Mouse (Mus musculus): ENCODE measurements at regions not wholly inside any gene's neighbourhood (a gene's known extent, or its start where the extent isn't known, plus 50 kb on each side); places are given as distances from the start of the nearest gene placed in this dataset.

DNA sequence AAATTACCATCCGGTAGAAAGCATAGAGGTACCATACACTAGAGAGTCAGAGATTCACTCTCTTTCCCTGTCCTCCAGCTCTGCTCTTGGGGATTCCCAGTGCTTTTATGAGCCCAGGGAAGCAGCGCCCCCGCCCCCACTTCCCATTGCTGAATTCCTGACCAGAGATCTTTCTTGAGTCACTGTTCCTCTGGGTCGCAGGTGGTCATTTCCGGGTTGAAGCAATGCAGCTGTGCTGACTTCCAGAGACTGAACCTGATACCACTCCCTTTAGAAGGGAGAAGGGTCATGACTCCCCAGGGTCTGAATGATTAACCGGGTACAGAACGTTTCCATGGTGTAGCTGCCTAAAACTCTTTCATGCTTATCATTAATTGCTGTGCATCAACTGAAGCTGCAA lies 128.9 kb downstream of the Cd83 start:
- DNase-seq (ENCODE audit: low spot score in 2 of 2) = no peak

DNA sequence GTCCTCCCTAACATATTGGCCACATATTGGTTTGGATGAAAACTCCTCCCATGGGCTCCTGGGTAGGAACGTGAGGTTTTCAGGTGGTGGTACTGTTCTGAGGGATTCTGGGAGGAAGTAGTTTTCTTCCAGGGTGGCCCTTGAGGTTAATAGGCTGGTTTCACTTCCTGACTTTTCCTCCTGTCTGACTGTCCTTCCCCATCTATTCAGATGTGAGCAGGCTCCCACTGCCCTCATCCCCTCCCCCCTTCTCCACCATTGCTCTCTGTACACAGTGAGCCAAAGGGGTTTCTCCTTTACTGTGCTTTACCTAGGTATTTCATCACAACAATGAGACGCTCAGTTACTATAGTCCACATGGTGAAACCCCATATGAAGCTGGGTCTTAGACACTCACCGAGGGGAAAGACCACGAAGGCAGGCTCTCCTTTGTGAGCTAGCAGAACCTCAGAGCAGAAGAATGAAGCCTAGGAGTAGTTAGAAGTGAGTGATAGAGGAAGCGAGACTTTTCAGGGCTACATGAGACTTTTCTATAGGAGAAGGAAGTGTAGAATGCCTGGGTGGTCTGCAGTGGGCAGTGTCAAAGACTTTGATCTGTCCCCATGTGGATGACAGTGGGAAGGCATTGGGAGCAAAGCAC lies 135.3 kb downstream of the Cd83 start:
- DNase-seq (ENCODE audit: low spot score in 2 of 2) = no peak

DNA sequence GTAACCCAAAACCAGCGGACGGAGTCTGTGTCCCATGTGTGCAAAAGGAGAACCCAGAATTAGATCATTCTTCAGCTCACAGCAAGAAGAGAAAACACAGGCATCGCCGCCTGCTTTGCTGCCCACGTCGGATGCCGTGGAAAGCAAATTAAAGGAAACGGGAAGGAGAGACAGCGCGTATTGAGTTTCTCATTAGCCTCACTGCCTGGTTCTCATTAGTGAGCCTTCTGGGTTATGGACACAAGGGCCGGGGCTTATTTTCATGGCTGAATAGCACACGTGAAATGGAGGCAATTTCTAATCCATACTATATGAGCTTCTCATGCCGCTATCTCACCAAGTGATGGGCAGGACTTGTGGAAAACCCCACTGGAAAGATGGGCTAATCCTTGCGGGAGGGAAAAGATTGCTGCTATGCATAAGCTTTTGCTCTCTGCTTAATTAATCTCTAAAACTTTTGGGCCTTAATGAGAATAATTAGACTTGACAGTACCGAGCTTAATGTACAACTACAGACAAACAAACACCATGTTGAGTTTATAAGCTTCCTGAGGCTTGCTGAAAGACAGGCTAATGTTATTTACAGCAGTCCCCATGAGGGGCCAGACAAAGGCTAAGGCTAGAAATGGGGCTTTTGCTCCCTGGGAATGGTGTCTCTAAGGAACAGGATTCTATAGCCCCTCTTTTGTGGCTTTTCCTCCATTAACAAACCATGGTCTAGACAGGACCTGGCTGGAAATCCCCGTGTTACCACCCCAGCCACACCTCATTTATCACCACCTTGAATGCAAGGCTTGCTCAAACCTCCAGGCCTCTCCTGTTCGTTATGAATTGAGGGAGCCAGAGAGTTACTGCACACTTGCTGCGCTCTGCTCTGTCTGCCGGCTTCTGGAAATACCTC lies 145.8 kb downstream of the Cd83 start:
- DNase-seq (ENCODE audit: low spot score in 2 of 2) = no peak

DNA sequence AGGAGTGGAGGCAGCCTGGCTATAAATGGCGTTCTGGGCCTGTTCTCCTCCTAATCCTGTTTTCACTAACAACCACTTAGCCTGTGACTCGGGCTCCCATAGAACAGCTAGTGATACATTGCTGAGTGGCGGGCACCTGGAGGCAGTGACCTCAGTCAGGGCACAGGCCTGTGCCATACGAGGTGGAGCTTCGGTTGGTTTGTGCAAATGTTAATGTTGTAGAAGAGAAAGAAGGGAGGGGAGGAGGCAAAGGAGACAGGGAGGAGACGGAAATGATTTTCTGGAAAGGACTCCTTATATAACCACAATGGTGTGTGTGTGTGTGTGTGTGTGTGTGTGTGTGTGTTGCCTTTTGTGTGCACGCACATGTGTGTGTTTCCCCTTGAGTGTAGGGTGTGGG lies 148.4 kb downstream of the Cd83 start:
- no peak for DNase-seq (ENCODE audit: low spot score in 2 of 2)

DNA sequence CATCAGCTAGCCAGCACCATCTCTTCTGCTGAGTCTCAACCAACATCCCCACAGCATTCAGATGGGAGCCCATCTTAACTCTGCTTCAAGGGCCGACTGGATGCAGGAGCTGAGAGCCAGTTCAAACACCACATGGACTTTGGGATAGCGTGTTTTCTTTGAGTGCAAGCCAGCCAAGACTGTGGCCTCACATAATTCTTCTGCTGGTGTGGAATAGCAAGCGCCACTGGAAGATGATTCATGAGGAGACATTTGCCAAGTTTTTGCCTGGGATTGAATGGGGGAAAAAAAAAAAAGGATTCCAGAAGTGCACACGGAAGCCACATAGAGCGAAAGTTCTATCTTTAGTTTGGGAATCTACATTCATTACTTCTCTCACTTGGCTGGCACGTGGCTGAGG lies 150.7 kb downstream of the Cd83 start:
- no peak for DNase-seq (ENCODE audit: low spot score in 2 of 2)

DNA sequence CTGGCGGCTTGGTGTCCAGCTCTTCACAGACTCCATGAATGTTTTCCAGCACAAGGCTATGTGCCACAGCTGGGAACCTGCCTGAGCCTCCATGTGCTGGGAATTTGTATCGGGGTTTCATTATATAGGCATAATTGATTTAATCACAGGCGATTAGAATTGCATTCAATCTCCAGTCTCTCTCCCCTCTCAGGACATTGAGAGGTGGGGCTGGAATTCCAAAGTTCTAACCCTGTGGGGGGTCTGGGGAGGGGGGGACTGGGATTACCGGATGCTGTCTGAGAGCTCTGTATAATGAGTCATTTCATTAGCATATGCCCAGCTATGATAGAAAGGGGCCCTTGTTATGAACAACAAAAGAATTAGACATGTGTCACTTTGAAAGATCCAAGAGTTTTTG lies 151.9 kb downstream of the Cd83 start:
- no peak for DNase-seq (ENCODE audit: low spot score in 2 of 2)

DNA sequence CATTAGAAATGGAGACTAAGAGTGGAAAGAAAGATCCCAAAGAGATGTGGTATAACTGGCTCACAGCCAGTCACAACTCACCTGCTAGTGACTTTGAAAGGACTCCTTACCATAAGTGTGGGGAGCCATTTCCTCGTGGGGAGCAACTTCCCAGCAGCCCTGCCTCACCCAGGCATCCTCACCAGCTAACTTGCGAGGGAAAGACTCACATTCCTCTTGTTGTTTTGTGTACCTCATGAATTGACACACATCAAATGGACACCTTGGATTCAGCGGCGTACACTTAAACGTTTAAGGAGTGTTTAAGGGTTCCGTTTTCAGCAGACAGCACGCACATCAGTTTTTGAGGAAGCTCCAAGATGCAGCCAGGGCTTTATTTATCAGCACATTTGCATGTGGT lies 154.0 kb downstream of the Cd83 start:
- DNase-seq (ENCODE audit: low spot score in 2 of 2) = no peak

DNA sequence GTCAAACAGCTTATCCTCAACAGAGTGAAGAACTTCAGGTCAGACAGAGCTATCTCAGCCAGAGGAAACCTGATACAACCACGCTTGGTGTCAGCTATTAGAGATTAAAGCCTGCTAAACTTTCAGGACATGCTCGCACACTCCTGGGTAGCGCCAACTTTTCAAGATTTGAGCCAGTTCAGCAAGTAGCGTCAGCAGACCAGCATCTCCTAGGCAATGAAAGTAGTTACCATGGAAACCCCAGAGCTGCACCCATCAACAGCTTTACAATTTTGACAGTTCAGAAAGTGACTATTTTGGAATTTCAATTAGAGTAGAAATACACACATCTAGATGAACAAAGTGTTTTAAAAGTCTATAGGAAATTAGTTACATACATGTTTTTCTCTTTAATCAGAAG lies 154.8 kb downstream of the Cd83 start:
- DNase-seq (ENCODE audit: low spot score in 2 of 2) = no peak

DNA sequence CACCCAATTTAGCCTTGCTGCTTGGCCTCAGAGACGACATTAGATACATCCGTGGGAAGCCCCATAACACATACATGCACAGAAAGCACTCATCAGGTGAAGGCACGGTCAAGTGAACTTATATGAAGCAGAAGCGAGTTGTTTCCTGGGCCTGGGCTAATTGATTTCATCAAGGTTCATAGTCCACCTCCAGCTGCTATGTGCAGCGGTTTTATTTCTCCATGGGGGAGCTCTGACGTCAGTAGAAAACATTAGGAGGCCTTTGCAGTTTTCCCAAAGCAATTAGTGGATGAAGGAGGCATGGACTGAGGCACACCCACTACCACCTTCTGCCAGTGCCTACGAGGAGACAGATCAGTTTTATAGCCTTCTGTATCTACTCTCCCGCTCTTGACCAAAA lies 157.2 kb downstream of the Cd83 start:
- no peak for DNase-seq (ENCODE audit: low spot score in 2 of 2)

DNA sequence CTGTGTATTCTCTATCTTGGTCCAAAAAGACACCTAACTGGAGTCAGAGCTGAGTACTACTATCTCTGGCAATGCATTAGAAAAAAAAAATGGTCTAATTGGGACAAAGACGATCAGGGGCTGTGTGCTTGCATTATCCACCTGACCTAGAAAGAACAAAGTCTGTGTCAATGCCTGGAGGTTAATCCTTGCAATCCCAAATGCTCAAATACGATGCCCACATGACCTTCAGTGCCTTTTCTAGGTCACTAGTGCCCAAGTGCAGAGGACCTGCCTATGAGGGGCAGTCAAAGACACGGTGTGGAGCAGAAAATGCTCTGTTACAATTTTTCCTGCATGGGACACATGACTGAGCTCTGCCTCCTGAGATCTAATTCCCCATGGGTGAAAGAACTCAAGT lies 164.0 kb downstream of the Cd83 start:
- no peak for DNase-seq (ENCODE audit: low spot score in 2 of 2)

DNA sequence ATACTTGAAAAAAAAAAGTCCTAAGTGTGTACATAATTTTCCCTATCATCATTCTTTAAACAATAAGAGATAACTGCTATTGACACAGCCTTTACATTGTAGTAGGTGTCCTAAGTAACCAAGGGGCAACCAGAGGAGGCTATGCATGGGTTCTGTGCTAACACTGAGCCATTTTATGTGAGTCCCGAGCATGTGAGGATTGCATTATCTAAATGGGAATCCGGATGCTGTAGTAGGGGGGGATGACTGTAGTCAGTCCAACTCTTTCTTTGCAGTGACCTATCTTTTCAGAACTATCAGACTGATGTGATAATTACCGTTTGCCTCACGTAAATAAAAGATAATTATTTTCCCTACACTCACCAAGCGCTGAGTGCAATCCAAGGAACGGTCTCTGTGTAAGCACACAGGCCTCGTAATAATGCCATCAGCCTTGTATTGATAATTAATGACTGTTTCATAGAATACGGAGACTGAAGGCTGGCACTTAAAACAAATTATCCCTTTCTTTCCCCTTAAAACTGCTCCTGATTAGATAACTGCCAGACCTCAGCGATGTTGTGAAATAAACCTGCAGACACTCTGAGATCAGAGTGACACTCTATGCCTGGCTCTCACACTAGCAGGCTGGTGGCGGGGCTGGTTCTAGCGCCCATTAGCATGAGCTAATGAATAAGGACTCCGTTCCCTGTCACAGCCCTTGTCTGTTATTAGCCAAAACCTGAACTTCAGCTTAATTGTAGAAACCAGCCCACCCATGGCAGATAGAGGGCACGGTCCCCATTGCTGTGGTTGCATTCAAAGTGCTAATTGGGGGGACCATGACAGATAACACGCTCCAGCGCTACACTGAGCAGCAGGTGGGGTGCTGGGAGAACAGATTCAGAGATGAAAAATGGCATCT lies 165.4 kb downstream of the Cd83 start:
- DNase-seq (ENCODE audit: low spot score in 2 of 2) = no peak

DNA sequence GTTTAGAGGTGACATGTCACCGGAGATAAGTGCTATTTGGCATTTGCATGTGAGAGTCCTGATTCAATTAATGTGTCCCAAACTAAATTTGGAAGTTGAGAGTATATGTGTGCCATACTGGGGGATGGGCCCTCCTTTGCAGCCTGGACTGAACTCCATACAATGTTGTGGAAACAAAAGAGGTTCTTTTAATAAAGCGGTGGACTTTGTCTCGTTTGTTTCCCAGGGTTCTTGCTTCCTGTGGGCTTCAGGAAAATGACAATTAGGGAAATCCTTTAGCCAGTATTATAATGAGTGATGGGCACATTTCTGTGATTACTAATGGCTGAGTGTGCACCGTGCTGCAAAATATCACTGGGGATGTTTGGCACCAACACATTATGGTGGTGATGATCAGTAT lies 167.9 kb downstream of the Cd83 start:
- DNase-seq (ENCODE audit: low spot score in 2 of 2) = no peak

DNA sequence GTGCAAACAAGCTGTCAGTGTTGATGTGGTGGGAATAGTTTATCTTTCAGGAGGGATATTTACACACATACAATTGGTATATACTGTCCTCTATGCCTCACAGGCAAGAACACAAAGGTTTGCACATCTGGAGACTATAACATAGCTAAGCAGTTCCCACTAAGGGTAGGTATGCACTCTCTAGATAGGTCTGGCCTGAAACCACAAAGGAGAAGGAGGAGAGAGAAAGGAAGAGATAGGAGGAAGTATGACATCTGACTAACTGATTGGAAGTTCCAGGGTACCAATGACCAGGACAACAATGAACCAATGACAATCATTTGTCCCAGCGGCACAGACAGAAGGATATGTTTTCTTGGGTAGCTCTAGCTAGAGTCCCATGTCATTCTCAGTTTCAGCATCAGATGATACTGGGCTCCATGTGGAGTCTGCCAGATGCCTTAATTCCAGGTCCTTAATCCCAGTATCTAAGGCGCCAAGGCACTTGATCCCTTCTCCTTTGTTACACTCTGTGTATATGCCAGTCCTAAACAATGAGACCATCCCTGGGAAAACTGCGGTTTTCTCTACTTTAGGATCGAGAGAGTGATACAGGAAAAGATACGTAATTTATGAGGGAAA lies 168.5 kb downstream of the Cd83 start:
- no peak for DNase-seq (ENCODE audit: low spot score in 2 of 2)

DNA sequence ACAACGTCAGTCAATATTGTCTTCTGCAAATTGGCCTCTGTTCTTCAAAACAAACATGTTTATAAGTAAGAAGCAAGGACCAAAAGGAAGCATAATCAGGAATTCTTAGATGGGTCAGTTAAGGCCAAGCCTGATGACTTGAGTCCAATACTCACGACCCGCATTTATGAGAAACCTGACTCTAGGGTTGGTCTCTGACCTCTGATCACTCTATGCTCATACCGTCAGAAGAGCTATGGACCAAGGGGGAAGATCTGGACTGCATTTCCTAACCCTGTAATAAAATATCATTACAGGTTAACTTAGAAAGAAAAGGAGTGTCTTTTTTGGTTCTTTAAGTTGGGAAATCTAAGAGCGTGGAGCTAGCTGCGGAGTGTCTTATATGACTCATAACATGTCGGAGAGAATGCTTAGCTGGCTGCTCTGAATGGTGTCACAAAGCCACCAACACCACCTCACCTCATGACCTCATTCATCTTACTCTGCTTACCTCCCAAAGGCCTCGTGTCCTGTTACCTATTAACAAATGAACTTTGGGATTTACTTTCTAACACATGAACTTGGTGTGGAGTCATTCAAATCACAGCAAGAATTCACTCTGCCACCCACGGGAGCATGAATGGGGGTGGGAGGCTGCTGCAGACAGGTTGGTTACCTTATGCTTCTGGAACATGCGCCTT lies 170.3 kb downstream of the Cd83 start:
- no peak for DNase-seq (ENCODE audit: low spot score in 2 of 2)

DNA sequence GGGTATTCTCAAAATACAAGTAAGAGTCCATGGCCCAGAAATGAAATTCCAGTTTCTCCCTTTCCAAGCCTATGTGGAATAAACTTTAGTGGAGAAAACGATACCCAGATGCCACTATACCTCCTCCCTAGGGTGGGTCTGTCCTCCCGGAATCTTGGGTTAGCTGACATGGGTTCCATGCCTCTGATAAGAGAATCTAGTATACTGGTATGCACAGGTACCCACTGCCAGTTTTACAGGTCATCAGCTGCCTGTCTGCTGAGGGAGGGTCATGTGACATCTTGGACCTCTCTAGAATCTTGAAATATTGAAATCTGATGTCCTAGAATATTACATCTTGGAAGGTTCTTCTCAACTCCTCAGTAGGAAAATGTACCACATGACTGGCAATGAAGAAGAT lies 172.5 kb downstream of the Cd83 start:
- no peak for DNase-seq (ENCODE audit: low spot score in 2 of 2)

DNA sequence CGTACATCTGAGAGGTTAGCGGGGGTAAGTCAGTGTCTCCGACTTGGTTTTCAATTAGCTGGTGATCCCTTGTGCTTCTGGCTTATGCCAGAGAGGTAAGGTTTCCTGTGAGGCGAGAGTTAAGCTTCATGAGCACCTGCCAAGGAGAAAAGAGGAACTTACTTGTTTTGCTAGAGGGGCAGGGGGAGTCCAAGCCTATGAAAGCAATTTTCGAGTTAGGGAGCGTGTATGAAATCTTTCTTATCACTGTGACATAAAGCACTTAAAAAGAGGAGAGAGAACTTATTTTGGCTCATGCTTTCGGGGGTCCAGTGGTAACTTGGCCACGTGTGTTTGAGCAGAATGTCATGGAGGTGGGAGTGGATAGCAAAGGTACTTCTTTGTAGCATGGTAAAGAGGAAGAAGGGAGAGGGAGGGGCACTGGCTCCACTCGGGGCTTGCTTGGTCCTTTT lies 174.6 kb downstream of the Cd83 start:
- no peak for DNase-seq (ENCODE audit: low spot score in 2 of 2)

DNA sequence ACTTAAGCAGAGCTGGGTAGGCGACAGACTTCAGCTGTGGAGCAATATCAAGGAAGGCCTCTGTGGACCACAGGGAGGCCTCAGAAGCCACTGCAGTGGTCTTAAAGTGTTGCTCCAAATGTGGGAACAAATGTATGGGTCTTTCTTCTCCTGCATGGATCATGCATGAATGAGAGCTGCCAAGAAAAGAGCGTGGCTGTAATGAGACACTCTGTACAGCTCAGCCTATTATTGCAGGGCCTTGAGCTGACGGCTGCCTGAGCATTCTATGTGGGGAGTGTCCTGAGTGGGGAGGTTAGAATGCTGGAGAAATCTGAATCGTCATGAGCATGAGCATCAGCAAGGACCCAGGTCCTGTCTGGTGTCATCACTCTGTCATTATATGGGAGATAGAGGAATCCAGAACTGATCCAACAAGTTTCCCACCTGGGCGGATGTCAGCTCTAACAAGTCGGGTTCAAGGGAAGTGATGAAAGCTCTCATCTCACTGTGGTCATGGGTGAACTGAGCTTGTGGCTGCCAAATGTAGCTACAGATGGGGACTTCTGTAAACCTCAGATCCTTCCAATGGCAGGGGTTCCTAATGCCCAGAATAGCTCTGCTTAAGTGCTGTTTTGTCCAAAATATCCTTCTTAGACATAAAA lies 176.6 kb downstream of the Cd83 start:
- peak in 1 of 2 experiments; percentile 24 for DNase-seq (ENCODE audit: low spot score in 2 of 2)

DNA sequence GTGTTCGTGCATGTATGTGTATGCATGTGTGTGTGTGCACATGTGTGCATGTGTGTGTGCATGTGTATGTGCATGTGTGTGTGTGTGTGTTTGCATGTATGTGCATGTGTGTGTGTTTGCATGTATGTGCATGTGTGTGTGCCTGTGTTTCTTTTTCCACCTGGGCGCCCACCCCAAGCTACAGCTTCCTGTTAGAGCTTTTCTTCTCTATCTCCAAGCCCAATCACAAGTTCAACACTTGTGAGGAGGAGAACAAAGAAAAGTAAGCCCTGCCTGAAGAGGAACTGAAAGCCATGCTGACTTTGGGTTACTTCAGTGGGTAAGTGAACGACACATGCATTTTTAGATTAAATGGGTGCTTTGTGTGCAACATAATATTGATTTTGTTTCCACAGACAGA lies 177.4 kb downstream of the Cd83 start:
- DNase-seq (ENCODE audit: low spot score in 2 of 2) = peak; percentile 62 to 64

DNA sequence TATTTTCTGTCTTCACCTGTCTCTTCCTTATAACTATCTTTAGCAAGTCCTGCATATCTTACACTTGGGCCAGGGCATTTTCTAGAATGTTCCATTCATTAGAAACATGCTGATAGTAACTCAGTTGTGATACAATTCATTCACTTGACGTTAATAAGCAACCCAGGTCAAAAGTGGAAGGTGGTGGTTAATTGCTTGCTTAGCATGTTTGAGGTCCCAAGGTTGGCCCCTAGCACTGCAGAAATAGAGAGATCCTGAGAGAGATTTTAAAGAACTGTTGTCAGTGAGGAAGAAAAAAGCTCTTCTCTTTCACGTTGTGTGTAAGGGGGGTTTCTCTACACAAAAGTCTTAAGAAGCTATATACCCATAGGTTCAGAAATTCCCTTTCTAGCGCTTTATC lies 178.7 kb downstream of the Cd83 start:
- no peak for DNase-seq (ENCODE audit: low spot score in 2 of 2)

DNA sequence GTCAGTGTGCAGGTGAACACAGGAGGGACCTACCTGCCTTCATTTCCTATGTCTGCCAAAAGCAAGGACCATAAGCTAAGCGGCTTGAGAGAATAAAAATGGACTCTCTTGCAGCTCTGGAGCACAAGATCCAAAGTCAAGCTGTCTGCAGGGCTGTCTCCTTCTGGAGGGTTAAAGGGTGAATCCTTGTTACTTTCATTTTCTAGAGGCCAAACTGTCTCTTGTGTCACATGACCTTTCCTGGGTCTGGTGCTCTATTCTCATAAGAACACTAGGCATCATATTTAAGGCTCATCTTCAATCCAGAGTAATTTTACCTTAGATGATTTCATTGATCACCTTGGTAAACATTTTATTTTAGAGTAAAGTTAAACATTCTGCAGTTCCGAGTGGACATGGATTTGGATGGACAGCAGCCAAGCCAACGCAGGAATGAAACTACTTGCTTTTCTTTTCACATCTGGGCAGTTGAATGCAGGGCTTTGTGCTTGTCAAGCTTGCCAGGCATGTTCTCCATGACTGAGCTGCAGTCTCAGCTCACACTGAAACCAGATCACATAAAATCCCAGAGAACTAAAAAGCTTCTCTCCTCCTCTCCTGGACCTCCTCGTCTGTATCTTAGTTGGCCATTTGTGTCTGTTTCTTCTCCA lies 180.8 kb downstream of the Cd83 start:
- DNase-seq (ENCODE audit: low spot score in 2 of 2) = no peak
